13 mouse cellular contexts compared by ENCODE assay signal in genomic region chr7:79858956-79859630, GRCm38 (mm10). TPM values are rescaled to one million over a fixed set of nuclear protein-coding genes. Genes with fewer than 3 reads are reported as not detected.
A peak's percentile ranks its signal among the peaks of the same experiment; 100 is the strongest.
DNase-seq lines count a peak whose midpoint lies in the region.
"Had no signal": no experiment of that assay in that cellular context is flagged by ENCODE, and none has a peak within 500 bp of the region (broad histone marks: within the 10 kb centered on the region; RNA-seq: fewer than 3 reads in every experiment).

No protein-coding gene starts in this region.

- H3K36me3 ChIP-seq in embryonic facial prominence, embryonic 10.5 days (replicated peaks): no peaks in the 10 kb centered on the region
- H3K36me3 ChIP-seq in macrophage (ENCODE audit: inconsistent target): no peaks in the 10 kb centered on the region
- H3K36me3 ChIP-seq: neural tube, embryonic 15.5 days had no signal

- H3K79me2 ChIP-seq in macrophage (ENCODE audit: inconsistent target): no peaks in the 10 kb centered on the region

- H3K4me3 ChIP-seq in embryonic facial prominence, embryonic 10.5 days: no peak overlapping the region
- peak overlapping the region; percentile 34 for H3K4me3 ChIP-seq in macrophage (ENCODE audit: inconsistent target)
- H3K4me3 ChIP-seq: forebrain, embryonic 13.5 days; neural tube, embryonic 15.5 days had no signal

- intact Hi-C loops in left cerebral cortex, postnatal 10 days (cut with DNase I): no loop called here

- H3K9me3 ChIP-seq in embryonic facial prominence, embryonic 10.5 days: no peaks in the 10 kb centered on the region
- H3K9me3 ChIP-seq: forebrain, embryonic 13.5 days; neural tube, embryonic 15.5 days had no signal

- WGBS in embryonic facial prominence, embryonic 10.5 days: 59% methylated on average over 9 of the region's 9 CpGs
- WGBS in macrophage (ENCODE audit: missing documents): 34% methylated on average over 9 of the region's 9 CpGs

- peak overlapping the region; percentile 69; the same call in 1 of the 2 replicates for H3K27ac ChIP-seq in embryonic facial prominence, embryonic 10.5 days (replicated peaks)
- peak overlapping the region; percentile 100 for H3K27ac ChIP-seq in macrophage
- H3K27ac ChIP-seq: forebrain, embryonic 13.5 days; neural tube, embryonic 15.5 days had no signal

- peak; percentile 25 for DNase-seq in gastrocnemius, adult 18-20 months (ENCODE audit: low spot score)
- DNase-seq in gastrocnemius, adult 8-10 months (ENCODE audit: low spot score in 2 of 2): no peak
- DNase-seq in 416B (ENCODE audit: low read depth): peak; percentile 80
- DNase-seq in embryonic facial prominence, embryonic 10.5 days (ENCODE audit: low spot score): no peak
- no peak for DNase-seq in left cerebral cortex, postnatal 10 days (ENCODE audit: extremely low spot score in 1 of 2, low spot score in 2 of 2)
- DNase-seq in thymus, postnatal 25 days: no peak
- DNase-seq: kidney, postnatal 25 days; layer of hippocampus, postnatal 36 days; lung, postnatal 10 days had no signal

- no peaks in the 10 kb centered on the region for H3K27me3 ChIP-seq in embryonic facial prominence, embryonic 10.5 days (replicated peaks; ENCODE audit: low read depth, poor library complexity, severe bottlenecking)
- H3K27me3 ChIP-seq: forebrain, embryonic 13.5 days; neural tube, embryonic 15.5 days had no signal

- H3K4me1 ChIP-seq in embryonic facial prominence, embryonic 10.5 days: peaks cover 32% of the 10 kb centered on the region
- H3K4me1 ChIP-seq: forebrain, embryonic 13.5 days; neural tube, embryonic 15.5 days had no signal

RNA-seq across cellular contexts. Expression of gene Anpep, which starts 1.8 kb away (rescaled TPM):
- 1 to 10 TPM; 3.8 to 5.6 TPM for total RNA-seq in gastrocnemius, adult 18-20 months (2021)
- 1 to 10 TPM; 2.8 to 5.8 (median 3.5) TPM for total RNA-seq in gastrocnemius, adult 8-10 months (2022)
- polyA plus RNA-seq in embryonic facial prominence, embryonic 10.5 days (2016; fragmentation: Nextera tagmentation; extraction: Ambion mirVana): 5.4 and 6.9 TPM in 2 replicates
- total RNA-seq in macrophage (2018; cell fraction: chromatin; rRNA removed): 100 to 1,000 TPM; 101 to 453 (median 231) TPM
- 1,000 to 10,000 TPM in 19 of 26 experiments, 100 to 1,000 TPM in 7; 684 to 2,171 (median 1,216) TPM for total RNA-seq in macrophage (2018; cell fraction: cytosol; rRNA removed)
- 1,000 to 10,000 TPM in 21 of 26 experiments, 100 to 1,000 TPM in 5; 406 to 2,072 (median 1,304) TPM for total RNA-seq in macrophage (2018; cell fraction: nucleus; rRNA removed)
- polyA plus RNA-seq in macrophage (2018): 640 to 2,077 TPM (median 1,213 TPM) in 3 replicates
- total RNA-seq in left cerebral cortex, postnatal 10 days (2021): 1 to 10 TPM; 7.0 to 7.8 TPM

RNA-seq across cellular contexts. Expression of gene Mesp2, which starts 48.6 kb away (rescaled TPM):
- total RNA-seq in gastrocnemius, adult 18-20 months (2021): not detected
- not detected for total RNA-seq in gastrocnemius, adult 8-10 months (2022)
- polyA plus RNA-seq in embryonic facial prominence, embryonic 10.5 days (2016; fragmentation: Nextera tagmentation; extraction: Ambion mirVana): 0.34 and 0.36 TPM in 2 replicates
- total RNA-seq in macrophage (2018; cell fraction: chromatin; rRNA removed): not detected
- total RNA-seq in macrophage (2018; cell fraction: cytosol; rRNA removed): under 1 TPM in 7 of 26 experiments, not detected in 19; 0.05 to 0.16 (median 0.10) TPM
- not detected for total RNA-seq in macrophage (2018; cell fraction: nucleus; rRNA removed)
- polyA plus RNA-seq in macrophage (2018): 0.12 TPM in 1 of 3 replicates, not detected in the others
- total RNA-seq in left cerebral cortex, postnatal 10 days (2021): 1 to 10 TPM; 1.4 to 2.6 TPM
- total RNA-seq: CH12.LX had no signal

Comparison
In these comparisons a context has a peak if more than half of its experiments do, and no peak if none do; other contexts are left out.
1. DNase-seq: peak in gastrocnemius, adult 18-20 months (single experiment) and 416B (single experiment); none in gastrocnemius, adult 8-10 months (0 of 2), embryonic facial prominence, embryonic 10.5 days (single experiment), left cerebral cortex, postnatal 10 days (0 of 2) and thymus, postnatal 25 days (single experiment).